Mouse (Mus musculus) cerebellum, adult 9-11 months (tissue): ENCODE results near the gene Slc38a4.

Source experiments
- DNase-seq: peaks from one replicate; pipeline ENCODE4 v3.0.0; 2022

Gene Slc38a4

GRCm38 (mm10) chr15:96963318-96963717 is 92.4 kb downstream of the Slc38a4 start:
- no peak for DNase-seq

- no peak for DNase-seq
Observed at GRCm38 (mm10) chr15:96960343-96960742, 95.4 kb downstream of the Slc38a4 start.

GRCm38 (mm10) chr15:96959247-96959646 is 96.5 kb downstream of the Slc38a4 start:
- no peak for DNase-seq

- DNase-seq: no peak
Observed at GRCm38 (mm10) chr15:96956699-96957098, 99.1 kb downstream of the Slc38a4 start.

GRCm38 (mm10) chr15:96954389-96954788 is 101.4 kb downstream of the Slc38a4 start:
- DNase-seq: no peak

GRCm38 (mm10) chr15:96953938-96954238 is 101.9 kb downstream of the Slc38a4 start:
- DNase-seq: no peak

GRCm38 (mm10) chr15:96953112-96953937 is 102.4 kb downstream of the Slc38a4 start:
- DNase-seq: peak; percentile 12

GRCm38 (mm10) chr15:96952488-96952887 is 103.3 kb downstream of the Slc38a4 start:
- no peak for DNase-seq

GRCm38 (mm10) chr15:96951783-96952182 is 104.0 kb downstream of the Slc38a4 start:
- DNase-seq: no peak

GRCm38 (mm10) chr15:96948471-96948870 is 107.3 kb downstream of the Slc38a4 start:
- no peak for DNase-seq
